Mouse (Mus musculus): ENCODE results near the gene Rasgef1b. TPM values are rescaled to one million over a fixed set of nuclear protein-coding genes. Genes with fewer than 3 reads are reported as not detected.

The Rasgef1b gene
- polyA plus RNA-seq, 1 experiment = 4.5 TPM

- TF ChIP-seq CTCF (IDR thresholded peaks at IDR 0.05; ENCODE audit: borderline replicate concordance, control insufficient read depth, extremely low read depth, insufficient read depth, low read length, poor library complexity) (no peak), POLR2A (IDR thresholded peaks at IDR 0.05; ENCODE audit: control insufficient read depth, extremely low read depth, insufficient read depth, low read length, poor library complexity) (no peak)
- H3K27me3 ChIP-seq (ENCODE audit: control insufficient read depth, insufficient read depth, low read length) = no peaks in the 10 kb centered on the region
- 95% methylated on average over 7 of the region's 7 CpGs for WGBS
- no peak for DNase-seq
- no peak overlapping the region for H3K27ac ChIP-seq (ENCODE audit: control insufficient read depth, insufficient read depth, low read length)
- H3K4me3 ChIP-seq (ENCODE audit: control insufficient read depth, insufficient read depth, low read length) = no peak overlapping the region
- H3K4me1 ChIP-seq (replicated peaks; ENCODE audit: control insufficient read depth, insufficient read depth, low read length) = no peaks in the 10 kb centered on the region
- no peaks in the 10 kb centered on the region for H3K36me3 ChIP-seq (ENCODE audit: control insufficient read depth, insufficient read depth, low read length)
These were observed 444.5 kb downstream of the Rasgef1b start for GRCm38 (mm10) chr5:99284369-99284768.

- DNase-seq = no peak
- H3K27ac ChIP-seq (ENCODE audit: control insufficient read depth, insufficient read depth, low read length) = no peak overlapping the region
- H3K4me3 ChIP-seq (ENCODE audit: control insufficient read depth, insufficient read depth, low read length) = no peak overlapping the region
- no peaks in the 10 kb centered on the region for H3K36me3 ChIP-seq (ENCODE audit: control insufficient read depth, insufficient read depth, low read length)
- no peaks in the 10 kb centered on the region for H3K27me3 ChIP-seq (ENCODE audit: control insufficient read depth, insufficient read depth, low read length)
- WGBS = 89% methylated on average over 3 of the region's 3 CpGs
- no peaks in the 10 kb centered on the region for H3K4me1 ChIP-seq (replicated peaks; ENCODE audit: control insufficient read depth, insufficient read depth, low read length)
- no peak for TF ChIP-seq CTCF (IDR thresholded peaks at IDR 0.05; ENCODE audit: borderline replicate concordance, control insufficient read depth, extremely low read depth, insufficient read depth, low read length, poor library complexity)
These were observed 445.2 kb downstream of the Rasgef1b start for GRCm38 (mm10) chr5:99283636-99284035.

GRCm38 (mm10) chr5:99280536-99280935 is 448.3 kb downstream of the Rasgef1b start:
- no peaks in the 10 kb centered on the region for H3K27me3 ChIP-seq (ENCODE audit: control insufficient read depth, insufficient read depth, low read length)
- no peak for TF ChIP-seq CTCF (IDR thresholded peaks at IDR 0.05; ENCODE audit: borderline replicate concordance, control insufficient read depth, extremely low read depth, insufficient read depth, low read length, poor library complexity)
- TF ChIP-seq POLR2A (IDR thresholded peaks at IDR 0.05; ENCODE audit: control insufficient read depth, extremely low read depth, insufficient read depth, low read length, poor library complexity) = no peak
- no peaks in the 10 kb centered on the region for H3K4me1 ChIP-seq (replicated peaks; ENCODE audit: control insufficient read depth, insufficient read depth, low read length)
- DNase-seq = no peak
- H3K27ac ChIP-seq (ENCODE audit: control insufficient read depth, insufficient read depth, low read length) = no peak overlapping the region
- WGBS = 97% methylated on average over 5 of the region's 5 CpGs
- H3K36me3 ChIP-seq (ENCODE audit: control insufficient read depth, insufficient read depth, low read length) = no peaks in the 10 kb centered on the region
- no peak overlapping the region for H3K4me3 ChIP-seq (ENCODE audit: control insufficient read depth, insufficient read depth, low read length)

- TF ChIP-seq CTCF (IDR thresholded peaks at IDR 0.05; ENCODE audit: borderline replicate concordance, control insufficient read depth, extremely low read depth, insufficient read depth, low read length, poor library complexity) = no peak
- TF ChIP-seq POLR2A (IDR thresholded peaks at IDR 0.05; ENCODE audit: control insufficient read depth, extremely low read depth, insufficient read depth, low read length, poor library complexity) = no peak
- Histone ChIP-seq H3K36me3 (ENCODE audit: control insufficient read depth, insufficient read depth, low read length) (no peaks in the 10 kb centered on the region), H3K27ac (ENCODE audit: control insufficient read depth, insufficient read depth, low read length) (no peak overlapping the region), H3K4me3 (ENCODE audit: control insufficient read depth, insufficient read depth, low read length) (no peak overlapping the region), H3K27me3 (ENCODE audit: control insufficient read depth, insufficient read depth, low read length) (no peaks in the 10 kb centered on the region), H3K4me1 (replicated peaks; ENCODE audit: control insufficient read depth, insufficient read depth, low read length) (no peaks in the 10 kb centered on the region)
- WGBS = 58% methylated on average over 9 of the region's 9 CpGs
- DNase-seq = no peak
These were observed 449.7 kb downstream of the Rasgef1b start for GRCm38 (mm10) chr5:99279016-99279757.

GRCm38 (mm10) chr5:99278364-99278763 is 450.5 kb downstream of the Rasgef1b start:
- 15% methylated on average over 8 of the region's 8 CpGs for WGBS
- no peaks in the 10 kb centered on the region for H3K36me3 ChIP-seq (ENCODE audit: control insufficient read depth, insufficient read depth, low read length)
- no peak overlapping the region for H3K4me3 ChIP-seq (ENCODE audit: control insufficient read depth, insufficient read depth, low read length)
- no peak for DNase-seq
- no peak overlapping the region for H3K27ac ChIP-seq (ENCODE audit: control insufficient read depth, insufficient read depth, low read length)
- H3K27me3 ChIP-seq (ENCODE audit: control insufficient read depth, insufficient read depth, low read length) = no peaks in the 10 kb centered on the region
- H3K4me1 ChIP-seq (replicated peaks; ENCODE audit: control insufficient read depth, insufficient read depth, low read length) = no peaks in the 10 kb centered on the region
- TF ChIP-seq CTCF (IDR thresholded peaks at IDR 0.05; ENCODE audit: borderline replicate concordance, control insufficient read depth, extremely low read depth, insufficient read depth, low read length, poor library complexity) (no peak), POLR2A (IDR thresholded peaks at IDR 0.05; ENCODE audit: control insufficient read depth, extremely low read depth, insufficient read depth, low read length, poor library complexity) (no peak)

- H3K27ac ChIP-seq (ENCODE audit: control insufficient read depth, insufficient read depth, low read length) = no peak overlapping the region
- no peak for DNase-seq
- H3K36me3 ChIP-seq (ENCODE audit: control insufficient read depth, insufficient read depth, low read length) = no peaks in the 10 kb centered on the region
- H3K4me1 ChIP-seq (replicated peaks; ENCODE audit: control insufficient read depth, insufficient read depth, low read length) = no peaks in the 10 kb centered on the region
- WGBS = 94% methylated on average over 9 of the region's 9 CpGs
- no peaks in the 10 kb centered on the region for H3K27me3 ChIP-seq (ENCODE audit: control insufficient read depth, insufficient read depth, low read length)
- H3K4me3 ChIP-seq (ENCODE audit: control insufficient read depth, insufficient read depth, low read length) = no peak overlapping the region
- TF ChIP-seq POLR2A (IDR thresholded peaks at IDR 0.05; ENCODE audit: control insufficient read depth, extremely low read depth, insufficient read depth, low read length, poor library complexity) = no peak
- no peak for TF ChIP-seq CTCF (IDR thresholded peaks at IDR 0.05; ENCODE audit: borderline replicate concordance, control insufficient read depth, extremely low read depth, insufficient read depth, low read length, poor library complexity)
These were observed 451.3 kb downstream of the Rasgef1b start for GRCm38 (mm10) chr5:99277536-99277935.

- Histone ChIP-seq H3K4me3 (ENCODE audit: control insufficient read depth, insufficient read depth, low read length) (no peak overlapping the region), H3K36me3 (ENCODE audit: control insufficient read depth, insufficient read depth, low read length) (no peaks in the 10 kb centered on the region), H3K4me1 (replicated peaks; ENCODE audit: control insufficient read depth, insufficient read depth, low read length) (no peaks in the 10 kb centered on the region), H3K27me3 (ENCODE audit: control insufficient read depth, insufficient read depth, low read length) (no peaks in the 10 kb centered on the region), H3K27ac (ENCODE audit: control insufficient read depth, insufficient read depth, low read length) (no peak overlapping the region)
- DNase-seq = no peak
- no peak for TF ChIP-seq CTCF (IDR thresholded peaks at IDR 0.05; ENCODE audit: borderline replicate concordance, control insufficient read depth, extremely low read depth, insufficient read depth, low read length, poor library complexity)
- no peak for TF ChIP-seq POLR2A (IDR thresholded peaks at IDR 0.05; ENCODE audit: control insufficient read depth, extremely low read depth, insufficient read depth, low read length, poor library complexity)
- WGBS = 81% methylated on average over 12 of the region's 12 CpGs
These were observed 454.7 kb downstream of the Rasgef1b start for GRCm38 (mm10) chr5:99274119-99274563.
